Mouse (Mus musculus) heart, adult 2 months (tissue): ENCODE measurements around the gene Tceanc.

Source experiments
- CTCF ChIP-seq: fragments of 200-600 bp; IDR thresholded peaks from 2 replicates; pipeline ENCODE4 v1.8.1; 2022; ENCODE audit warnings: antibody characterized with exemption, mild to moderate bottlenecking, moderate library complexity
- POLR2A ChIP-seq: fragments of 200-500 bp; IDR thresholded peaks from 2 replicates; pipeline ENCODE4 v1.6.1; 2011; ENCODE audit warnings: mild to moderate bottlenecking, low read depth, low read length, control low read depth; ENCODE audit not compliant: insufficient read depth

- no peak for TF ChIP-seq POLR2A
- no peak for TF ChIP-seq CTCF
These were observed 13.3 kb upstream of the Tceanc start for GRCm38 (mm10) chrX:166531671-166532070.
